Mouse (Mus musculus) neural tube, embryonic 10.5 days (tissue): ENCODE data around the gene Hspbp1.

Experiments used
- DNase-seq: peaks from one replicate; pipeline ENCODE4 v3.0.0-alpha.2; 2017; ENCODE audit warnings: low spot score; ENCODE audit errors: extremely low spot score

The Hspbp1 gene

DNA sequence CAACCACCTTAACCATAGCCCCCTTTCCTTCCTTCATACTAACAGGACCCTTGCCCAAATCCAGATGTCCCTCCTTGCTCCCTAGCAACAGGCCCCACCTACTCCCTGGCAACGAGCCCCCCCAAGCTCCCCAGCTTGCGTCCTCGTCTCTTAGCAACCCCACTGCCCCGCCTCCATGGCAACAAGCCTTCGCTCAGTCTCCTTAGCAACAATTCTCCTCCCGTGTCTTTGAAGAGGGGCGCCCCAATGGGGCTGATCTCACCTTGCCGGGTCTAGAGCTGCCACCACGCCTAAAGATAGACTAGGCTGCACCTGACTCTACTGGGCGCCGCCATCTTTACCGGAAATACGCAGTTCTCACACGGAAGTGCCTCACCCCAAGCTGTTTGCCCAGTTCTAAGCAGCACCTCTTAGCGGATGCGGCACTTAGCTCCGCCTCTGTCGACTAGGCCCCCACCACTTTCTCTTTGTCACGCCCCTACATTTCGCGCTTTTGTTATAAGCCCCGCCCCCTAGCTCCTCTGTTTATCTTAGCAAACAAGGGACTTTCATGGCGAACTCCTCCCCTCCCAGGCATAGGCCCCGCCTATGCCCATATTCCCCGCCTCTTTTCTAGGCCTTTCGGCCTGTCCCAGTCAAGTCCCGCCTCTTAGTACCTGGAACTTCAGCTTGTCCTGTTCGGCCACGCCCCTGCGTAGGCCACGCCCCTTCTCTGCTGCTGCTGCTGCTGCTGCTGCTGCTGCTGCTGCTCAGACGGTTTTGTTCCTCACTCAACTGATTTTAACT lies at the start of gene Hspbp1:
Hspbp1 (minus strand) TSS at position 437 of the 786 bp plus-strand sequence.
- DNase-seq: peak; percentile 92

GRCm38 (mm10) chr7:4732968-4733392 lies 48.1 kb upstream of the Hspbp1 start:
- no peak for DNase-seq

GRCm38 (mm10) chr7:4731090-4731489 lies 46.2 kb upstream of the Hspbp1 start:
- no peak for DNase-seq

GRCm38 (mm10) chr7:4725169-4725568 lies 40.3 kb upstream of the Hspbp1 start, which contains the start of gene Tmem150b:
Gene Tmem150b (minus strand): TSS chr7:4725249.
- no peak for DNase-seq

- DNase-seq: no peak
Measured at GRCm38 (mm10) chr7:4724359-4724758, 39.5 kb upstream of the Hspbp1 start.

- DNase-seq: no peak
Measured at GRCm38 (mm10) chr7:4723508-4723907, 38.6 kb upstream of the Hspbp1 start.

GRCm38 (mm10) chr7:4719276-4719675 lies 34.4 kb upstream of the Hspbp1 start:
- no peak for DNase-seq

- no peak for DNase-seq
Measured at GRCm38 (mm10) chr7:4716955-4717354, 32.1 kb upstream of the Hspbp1 start.

GRCm38 (mm10) chr7:4712594-4712993 lies 27.7 kb upstream of the Hspbp1 start:
- DNase-seq: no peak

DNA sequence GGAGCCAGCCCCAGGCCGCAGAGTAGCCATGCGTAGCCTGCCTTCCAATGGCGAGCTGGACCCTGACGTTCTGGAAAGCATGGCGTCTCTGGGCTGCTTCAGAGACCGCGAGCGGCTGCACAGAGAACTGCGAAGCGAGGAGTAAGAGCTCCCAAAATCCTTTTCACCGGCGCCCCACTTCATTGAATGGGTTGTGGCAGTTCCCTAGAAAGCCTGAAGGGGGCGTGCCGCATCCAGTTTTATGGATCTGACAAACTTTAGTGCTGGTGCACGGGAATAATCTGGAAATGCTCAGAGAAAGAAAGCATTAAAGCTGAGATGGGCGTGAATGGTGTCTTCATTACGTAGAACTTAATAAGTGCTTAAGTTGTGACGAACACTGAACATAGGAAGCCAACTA lies 20.2 kb upstream of the Hspbp1 start:
- peak; percentile 35 for DNase-seq

- DNase-seq: no peak
Measured at GRCm38 (mm10) chr7:4703195-4703594, 18.3 kb upstream of the Hspbp1 start.

DNA sequence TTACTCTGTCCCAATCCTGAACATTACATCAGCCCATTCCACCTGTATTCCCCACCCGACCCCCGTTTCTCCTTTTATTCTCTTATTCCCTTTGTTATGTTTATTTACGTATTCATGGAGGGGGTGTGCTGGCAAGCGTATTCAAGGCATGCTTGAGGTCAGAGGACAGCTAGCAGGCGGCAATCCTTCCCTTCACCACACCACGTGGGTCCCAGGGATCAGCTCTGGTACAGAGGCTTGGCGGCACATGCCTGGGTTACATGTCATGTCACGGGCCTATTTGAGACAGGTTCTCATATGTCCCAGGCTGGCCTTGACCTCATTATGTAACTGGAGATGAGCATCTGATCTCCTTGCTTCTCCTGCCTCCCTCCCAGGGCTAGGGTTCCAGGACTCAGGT lies 17.5 kb upstream of the Hspbp1 start:
- DNase-seq: no peak

- DNase-seq: no peak
Measured at GRCm38 (mm10) chr7:4693004-4693403, 8.1 kb upstream of the Hspbp1 start.

DNA sequence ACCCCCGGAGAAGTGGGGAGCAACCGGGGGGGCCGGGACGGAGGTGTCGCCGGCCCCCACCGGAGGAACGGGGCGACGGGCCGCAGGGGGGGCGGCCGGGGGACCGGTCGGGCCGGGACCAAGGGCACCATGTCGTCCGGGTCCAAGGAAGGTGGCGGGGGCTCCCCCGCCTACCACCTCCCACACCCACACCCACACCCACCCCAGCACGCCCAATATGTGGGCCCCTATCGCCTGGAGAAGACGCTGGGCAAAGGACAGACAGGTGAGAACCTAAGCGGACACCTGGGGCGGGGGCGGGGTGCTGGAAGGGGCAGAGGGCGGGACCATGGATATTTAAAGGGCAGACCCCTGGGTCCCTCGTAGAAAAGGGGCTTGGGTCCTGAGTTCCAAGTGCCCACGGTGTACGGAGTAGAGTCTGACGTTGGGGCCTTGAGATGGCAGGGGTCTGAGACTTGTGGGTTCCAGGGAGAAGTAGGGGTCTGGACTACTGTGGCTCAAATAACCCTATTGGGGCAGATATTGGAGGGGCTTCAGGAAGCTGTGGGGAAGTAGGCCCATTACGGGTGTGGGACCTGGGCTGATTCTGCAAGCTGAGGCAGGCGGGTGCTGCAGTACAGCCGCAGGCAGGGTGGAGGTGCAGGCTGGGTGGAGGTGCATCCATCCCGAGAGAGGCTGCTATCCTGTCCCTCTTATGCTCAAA lies 6.2 kb upstream of the Hspbp1 start:
- peak; percentile 46 for DNase-seq

DNA sequence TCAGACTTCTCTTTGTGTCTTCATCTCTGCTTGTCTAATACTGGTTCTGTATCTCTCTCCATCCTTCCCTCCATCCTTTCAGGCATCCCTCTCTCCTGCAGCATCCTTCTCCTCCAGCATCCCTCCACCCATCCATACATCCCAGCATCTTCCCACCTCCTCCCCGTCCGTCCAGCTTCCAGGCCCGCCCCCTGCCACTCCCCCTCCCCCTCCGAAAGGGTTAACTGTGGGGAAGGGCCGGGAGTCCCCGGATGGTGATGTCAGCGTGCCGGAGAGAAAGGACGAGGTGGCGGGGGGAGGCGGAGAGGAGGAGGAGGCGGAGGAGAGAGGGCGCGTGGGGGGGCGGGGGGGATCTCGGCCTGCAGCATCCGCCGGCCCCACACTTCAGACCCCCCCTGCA lies 5.5 kb upstream of the Hspbp1 start, which contains the start of gene Brsk1:
Brsk1 (plus strand) TSS at position 218 of the 400 bp plus-strand sequence.
- peak; percentile 97 for DNase-seq

DNA sequence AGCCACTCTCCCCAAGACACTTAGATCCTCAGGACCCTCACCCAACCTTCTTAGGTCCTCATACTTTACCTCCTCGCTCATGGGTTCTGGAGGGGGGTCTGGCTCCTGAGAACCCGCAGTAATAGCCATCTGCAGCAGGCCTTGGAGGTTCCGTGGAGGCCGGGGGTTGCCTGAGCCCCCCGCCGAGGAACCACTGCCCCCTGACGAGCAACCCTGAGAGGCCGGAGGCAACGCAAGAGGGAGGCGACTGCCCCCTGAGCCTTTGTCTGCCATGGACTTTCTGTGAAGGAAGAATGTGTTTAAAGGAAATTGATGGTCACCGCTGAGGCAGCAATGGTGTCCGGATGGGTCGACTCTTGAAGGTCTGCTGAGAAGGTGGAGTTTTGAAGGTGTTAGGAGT lies 665 bp downstream of the Hspbp1 start:
- no peak for DNase-seq

GRCm38 (mm10) chr7:4683307-4683706 lies 1.6 kb downstream of the Hspbp1 start:
- DNase-seq: no peak

DNA sequence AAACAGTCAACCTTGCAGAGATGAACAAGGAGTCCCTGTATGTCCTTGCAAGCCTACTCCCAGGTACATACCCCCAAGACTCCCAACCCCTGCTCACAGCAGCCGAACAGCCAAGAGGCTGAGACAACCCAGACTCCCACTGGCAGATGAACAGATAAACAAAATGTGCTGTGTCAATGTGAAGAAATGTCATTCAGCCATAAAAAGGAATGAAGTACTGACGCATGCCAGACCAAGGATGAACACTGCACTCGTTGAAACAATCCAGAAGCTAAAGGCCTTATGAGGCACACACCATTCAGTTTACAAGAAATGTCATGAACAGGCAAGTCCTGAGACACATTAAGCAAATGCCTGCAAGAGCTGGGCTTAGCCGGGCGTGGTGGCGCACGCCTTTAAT lies 9.7 kb downstream of the Hspbp1 start:
- DNase-seq: no peak

GRCm38 (mm10) chr7:4674114-4674731 lies 10.6 kb downstream of the Hspbp1 start:
- no peak for DNase-seq

DNA sequence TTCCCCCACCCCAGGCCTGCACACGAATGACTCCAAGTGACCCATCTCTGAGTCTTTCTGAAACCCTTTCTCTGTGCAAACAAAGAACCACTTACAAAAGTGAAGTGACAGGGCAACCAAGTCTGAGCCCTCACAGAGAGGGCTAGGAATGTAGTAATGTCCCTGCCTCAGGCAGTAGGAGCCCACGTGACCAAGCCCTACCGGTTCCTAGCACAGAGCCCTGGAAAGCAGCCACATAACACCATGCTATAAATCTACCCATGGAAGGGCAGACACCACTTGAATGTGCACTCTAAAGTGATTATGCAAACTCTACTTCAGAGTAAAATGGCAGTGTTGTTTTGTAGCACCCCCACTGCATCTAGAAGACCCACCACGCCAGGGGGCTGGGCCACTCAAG lies 12.9 kb downstream of the Hspbp1 start:
- no peak for DNase-seq

DNA sequence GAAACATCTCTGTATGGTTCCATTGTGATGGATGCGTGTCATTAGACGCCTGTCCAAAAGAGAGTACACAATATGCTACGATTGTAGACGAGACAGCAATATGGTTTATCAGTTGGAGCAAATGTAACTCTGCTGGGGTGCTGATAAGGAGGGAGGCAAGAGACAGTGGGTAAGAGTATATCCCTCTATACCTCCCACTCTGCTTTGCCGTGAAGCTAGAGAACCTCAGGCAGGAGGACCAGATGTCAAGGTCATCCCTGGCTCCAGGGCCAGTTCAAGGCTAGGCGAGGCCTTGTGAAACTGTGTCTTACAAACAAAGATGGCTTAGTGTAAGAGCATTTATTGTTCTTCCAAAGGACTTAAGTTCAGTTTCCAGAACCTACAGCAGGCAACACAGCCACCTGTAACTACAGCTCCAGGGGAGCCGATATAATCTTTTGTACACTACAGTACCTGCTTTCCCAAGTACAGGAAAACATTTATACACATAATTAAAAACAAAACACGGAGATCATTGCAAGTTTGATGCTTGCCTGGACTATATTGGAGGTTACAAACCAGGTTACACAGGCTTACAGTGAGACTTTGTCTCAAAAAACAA lies 14.1 kb downstream of the Hspbp1 start:
- no peak for DNase-seq

DNA sequence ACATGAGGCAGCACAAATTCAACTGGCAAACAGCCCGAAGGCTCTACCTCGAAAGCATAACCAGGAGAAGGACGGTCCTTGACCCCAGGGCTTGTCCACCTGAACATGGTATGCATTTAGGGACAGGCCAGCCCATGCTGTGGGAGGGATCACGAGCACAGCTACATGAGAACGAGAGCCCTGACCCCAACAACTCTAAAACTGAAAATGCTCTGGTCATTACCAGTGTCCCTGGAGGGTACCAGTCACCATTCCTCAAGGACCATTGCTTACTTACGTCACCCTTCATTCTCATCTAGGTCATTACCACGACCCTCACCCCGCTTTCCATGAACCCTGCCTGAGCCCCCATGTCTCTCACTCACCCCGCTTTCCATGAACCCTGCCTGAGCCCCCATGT lies 15.7 kb downstream of the Hspbp1 start:
- no peak for DNase-seq
